Comparison of ENCODE assay signal across 9 mouse cellular contexts in genomic region chr14:103033271-103033823, GRCm38 (mm10). TPM values are rescaled to one million over a fixed set of nuclear protein-coding genes. Genes with fewer than 3 reads are reported as not detected.
DNase-seq lines count a peak whose midpoint lies in the region; ATAC-seq and TF ChIP-seq lines count a peak whose summit lies in the region.
"Had no signal": no experiment of that assay in that cellular context is flagged by ENCODE, and none has a peak within 500 bp of the region (broad histone marks: within the 10 kb centered on the region; RNA-seq: fewer than 3 reads in every experiment).

No protein-coding gene starts in this region.

- no peak overlapping the region for H3K4me3 ChIP-seq in small intestine, adult 2 months (ENCODE audit: low read depth, low read length)
- no peak overlapping the region for H3K4me3 ChIP-seq in forebrain, embryonic 16.5 days (replicated peaks; ENCODE audit: low read length)
- H3K4me3 ChIP-seq in midbrain, embryonic 15.5 days, result no peak overlapping the region

- H3K27me3 ChIP-seq in small intestine, adult 2 months (ENCODE audit: control insufficient read depth, insufficient read depth, low read length), result no peaks in the 10 kb centered on the region
- H3K27me3 ChIP-seq in forebrain, embryonic 16.5 days (replicated peaks; ENCODE audit: control insufficient read depth, insufficient read depth, low read length), result no peaks in the 10 kb centered on the region
- H3K27me3 ChIP-seq in midbrain, embryonic 15.5 days (replicated peaks), result no peaks in the 10 kb centered on the region
- H3K27me3 ChIP-seq: Patski had no signal

- no peak overlapping the region for H3K9ac ChIP-seq in forebrain, embryonic 16.5 days (replicated peaks; ENCODE audit: low read depth, low read length)
- H3K9ac ChIP-seq in midbrain, embryonic 15.5 days, result no peak overlapping the region

- peaks cover 2% of the 10 kb centered on the region; the same call in 1 of the 2 replicates for H3K4me1 ChIP-seq in small intestine, adult 2 months (ENCODE audit: control insufficient read depth, insufficient read depth, insufficient read length, low read length)
- no peaks in the 10 kb centered on the region for H3K4me1 ChIP-seq in forebrain, embryonic 16.5 days (replicated peaks; ENCODE audit: control insufficient read depth, insufficient read depth, low read length)
- H3K4me1 ChIP-seq in midbrain, embryonic 15.5 days, result no peaks in the 10 kb centered on the region

- peak overlapping the region; percentile 64; the same call in 1 of the 2 replicates for H3K27ac ChIP-seq in small intestine, adult 2 months (ENCODE audit: insufficient read depth, low read depth, low read length)
- no peak overlapping the region for H3K27ac ChIP-seq in forebrain, embryonic 16.5 days (ENCODE audit: low read length)
- no peak overlapping the region for H3K27ac ChIP-seq in midbrain, embryonic 15.5 days

- DNase-seq in spleen, adult 12 weeks (ENCODE audit: low spot score), result peak; percentile 16
- no peak for DNase-seq in spleen, postnatal 14 days (ENCODE audit: low spot score in 2 of 2)
- peak; percentile 40 to 41 for DNase-seq in heart, adult 9 months (ENCODE audit: low spot score in 2 of 2)
- peak; percentile 12 to 38 for DNase-seq in kidney, postnatal 4 days
- DNase-seq in cerebellum, postnatal 25 days, result no peak

- no peak for TF ChIP-seq CTCF in small intestine, adult 2 months (IDR thresholded peaks at IDR 0.05; ENCODE audit: extremely low read depth, insufficient read length, insufficient replicate concordance, low read depth, low read length)

- no peak for ATAC-seq in forebrain, embryonic 16.5 days
- no peak for ATAC-seq in midbrain, embryonic 15.5 days (replicated peaks)
- ATAC-seq: Patski had no signal

- no peaks in the 10 kb centered on the region for H3K36me3 ChIP-seq in small intestine, adult 2 months (ENCODE audit: control insufficient read depth, insufficient read depth, low read length)
- no peaks in the 10 kb centered on the region for H3K36me3 ChIP-seq in forebrain, embryonic 16.5 days (ENCODE audit: control insufficient read depth, insufficient read depth)
- no peaks in the 10 kb centered on the region for H3K36me3 ChIP-seq in midbrain, embryonic 15.5 days (replicated peaks)

- no peaks in the 10 kb centered on the region for H3K9me3 ChIP-seq in forebrain, embryonic 16.5 days (ENCODE audit: control insufficient read depth, low read length)
- no peaks in the 10 kb centered on the region for H3K9me3 ChIP-seq in midbrain, embryonic 15.5 days

- no peak for TF ChIP-seq POLR2A in small intestine, adult 2 months (IDR thresholded peaks at IDR 0.05; ENCODE audit: low read depth, low read length)

- no peak overlapping the region for H3K4me2 ChIP-seq in forebrain, embryonic 16.5 days (ENCODE audit: low read length)
- no peak overlapping the region for H3K4me2 ChIP-seq in midbrain, embryonic 15.5 days

- 52% methylated on average over 10 of the region's 10 CpGs for WGBS in small intestine, adult 2 months
- 86% methylated on average over 10 of the region's 10 CpGs for WGBS in forebrain, embryonic 16.5 days
- WGBS in midbrain, embryonic 15.5 days, result 82% methylated on average over 10 of the region's 10 CpGs

RNA-seq across cellular contexts. Expression of gene Acod1, which starts 13.4 kb away (rescaled TPM):
- 0.22 and 0.74 TPM in 2 replicates for polyA plus RNA-seq in small intestine, adult 2 months (2012; rRNA removed)
- not detected in 2 replicates for polyA plus RNA-seq in forebrain, embryonic 16.5 days (2015; fragmentation: Nextera tagmentation; extraction: Ambion mirVana)
- 0.13 TPM in 1 of 2 replicates, not detected in the other for polyA plus RNA-seq in midbrain, embryonic 15.5 days (2015; fragmentation: Nextera tagmentation; extraction: Ambion mirVana)

RNA-seq across cellular contexts. Expression of gene Cln5, which starts 36.7 kb away (rescaled TPM):
- 7.2 and 15.9 TPM in 2 replicates for polyA plus RNA-seq in small intestine, adult 2 months (2012; rRNA removed)
- polyA plus RNA-seq in forebrain, embryonic 16.5 days (2015; fragmentation: Nextera tagmentation; extraction: Ambion mirVana), result 9.4 TPM in 2 replicates
- 11.6 and 12.1 TPM in 2 replicates for polyA plus RNA-seq in midbrain, embryonic 15.5 days (2015; fragmentation: Nextera tagmentation; extraction: Ambion mirVana)

RNA-seq across cellular contexts. Expression of gene Kctd12, which starts 50.9 kb away (rescaled TPM):
- polyA plus RNA-seq in small intestine, adult 2 months (2012; rRNA removed), result 10.7 and 25.5 TPM in 2 replicates
- polyA plus RNA-seq in forebrain, embryonic 16.5 days (2015; fragmentation: Nextera tagmentation; extraction: Ambion mirVana), result 17.5 and 24.9 TPM in 2 replicates
- 13.8 and 14.7 TPM in 2 replicates for polyA plus RNA-seq in midbrain, embryonic 15.5 days (2015; fragmentation: Nextera tagmentation; extraction: Ambion mirVana)

Comparison
In these comparisons a context has a peak if more than half of its experiments do, and no peak if none do; other contexts are left out.
1. DNase-seq: peak in spleen, adult 12 weeks (single experiment), heart, adult 9 months (2 of 2) and kidney, postnatal 4 days (2 of 2); none in spleen, postnatal 14 days (0 of 2) and cerebellum, postnatal 25 days (0 of 2).